In the genomic region with DNA sequence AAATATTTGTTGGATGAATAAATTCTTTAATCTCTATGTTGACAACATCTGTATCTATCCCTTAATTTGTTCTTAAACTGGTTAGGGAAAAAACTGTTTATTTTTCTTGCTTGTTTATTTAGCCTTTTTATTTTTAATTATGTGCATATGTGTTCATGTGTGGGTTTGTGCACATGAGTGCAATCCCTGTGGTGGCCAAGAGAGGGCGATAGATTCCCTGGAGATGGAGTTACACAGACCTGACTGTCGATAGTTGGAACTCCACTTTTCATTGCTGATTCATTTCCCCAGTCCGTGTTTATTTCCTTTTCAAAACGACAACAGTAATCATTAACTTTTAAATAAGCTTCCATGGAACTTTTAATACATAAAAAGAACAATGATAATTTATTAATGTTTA, we compare ENCODE assay signal across 8 mouse cellular contexts. TPM values are rescaled to one million over a fixed set of nuclear protein-coding genes. Genes with fewer than 3 reads are reported as not detected.
DNase-seq lines count a peak whose midpoint lies in the region; ATAC-seq lines count a peak whose summit lies in the region.

No protein-coding gene starts in this region.

- peak; percentile 47 for ATAC-seq in CD4-positive, CD25-positive, alpha-beta regulatory T cell, adult 4 months
- ATAC-seq in erythroblast, adult 5-6 weeks (replicated peaks; ENCODE audit: low FRiP score, poor library complexity, severe bottlenecking), result no peak

- DNase-seq in kidney, adult 9 months, result peak; percentile 16
- no peak for DNase-seq in kidney, adult 18-20 months
- peak; percentile 74 for DNase-seq in ZHBTc4 (ENCODE audit: low read depth, low spot score)
- peak; percentile 27 for DNase-seq in lung, postnatal 10 days
- no peak for DNase-seq in layer of hippocampus, adult 8-10 months (ENCODE audit: low spot score in 2 of 2)
- DNase-seq in urinary bladder, postnatal 25 days (ENCODE audit: low spot score), result no peak

RNA-seq across cellular contexts. Expression of gene Casp6, which starts 31.2 kb away (rescaled TPM):
- 10 to 100 TPM; 61.7 to 71.8 TPM for polyA plus RNA-seq in CD4-positive, CD25-positive, alpha-beta regulatory T cell, adult 4 months (2017; shearing (Covaris generic))
- total RNA-seq in erythroblast, adult 5-6 weeks (2015; ENCODE audit: low replicate concordance), result 4.6 and 20.6 TPM in 2 replicates
- total RNA-seq in erythroblast, adult 5-6 weeks (2017; ENCODE audit: low replicate concordance), result 3.6 and 6.9 TPM in 2 replicates
- 10 to 100 TPM in 1 of 4 experiments, 1 to 10 TPM in 3; 5.5 to 10.3 (median 7.5) TPM for total RNA-seq in layer of hippocampus, adult 8-10 months (2022)

RNA-seq across cellular contexts. Expression of gene Mcub, which starts 37.6 kb away (rescaled TPM):
- polyA plus RNA-seq in CD4-positive, CD25-positive, alpha-beta regulatory T cell, adult 4 months (2017; shearing (Covaris generic)), result 10 to 100 TPM; 23.8 to 24.6 TPM
- total RNA-seq in erythroblast, adult 5-6 weeks (2015; ENCODE audit: low replicate concordance), result 1.5 and 5.8 TPM in 2 replicates
- 3.6 and 15.6 TPM in 2 replicates for total RNA-seq in erythroblast, adult 5-6 weeks (2017; ENCODE audit: low replicate concordance)
- 1 to 10 TPM; 1.8 to 5.1 (median 2.6) TPM for total RNA-seq in layer of hippocampus, adult 8-10 months (2022)

RNA-seq across cellular contexts. Expression of gene Pla2g12a, which starts 54.0 kb away (rescaled TPM):
- 1 to 10 TPM; 1.4 to 2.4 TPM for polyA plus RNA-seq in CD4-positive, CD25-positive, alpha-beta regulatory T cell, adult 4 months (2017; shearing (Covaris generic))
- 16.1 and 29.0 TPM in 2 replicates for total RNA-seq in erythroblast, adult 5-6 weeks (2015; ENCODE audit: low replicate concordance)
- 25.8 and 27.9 TPM in 2 replicates for total RNA-seq in erythroblast, adult 5-6 weeks (2017; ENCODE audit: low replicate concordance)
- 10 to 100 TPM; 19.3 to 23.8 (median 21.5) TPM for total RNA-seq in layer of hippocampus, adult 8-10 months (2022)

Comparison
In these comparisons a context has a peak if more than half of its experiments do, and no peak if none do; other contexts are left out.
1. DNase-seq: peak in kidney, adult 9 months (single experiment), ZHBTc4 (single experiment) and lung, postnatal 10 days (single experiment); none in kidney, adult 18-20 months (single experiment), layer of hippocampus, adult 8-10 months (0 of 2) and urinary bladder, postnatal 25 days (single experiment).